Mouse (Mus musculus): ENCODE data around the gene Gm13088.
"Not testable (repeated sequence)": the region's sequence is repeated elsewhere in the genome, so short reads cannot be mapped to it uniquely, and the experiment has no call there.

Gene Gm13088

DNA sequence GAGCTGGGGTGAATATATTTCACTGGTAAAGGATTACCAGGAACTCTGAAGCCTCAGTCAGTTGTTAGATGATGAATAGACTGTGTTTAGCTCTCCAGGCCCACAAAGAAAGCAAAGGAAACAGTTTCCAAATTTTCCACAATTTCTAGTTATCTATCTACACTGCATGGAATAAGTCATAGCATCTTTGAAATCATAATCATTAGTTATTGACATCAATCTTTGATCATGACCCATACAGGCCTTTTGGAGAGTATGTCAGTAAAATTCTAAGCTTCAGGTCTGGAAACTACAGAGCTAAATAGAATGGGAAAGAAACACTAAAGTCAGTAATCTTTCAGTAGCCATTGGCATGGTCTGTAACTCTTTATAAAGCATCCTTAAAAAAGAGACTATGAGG is at the start of gene Gm13088:
Gm13088 (minus strand) TSS at position 101 of the 400 bp plus-strand sequence.
- DNase-seq (ENCODE audit: low read depth), result not testable (repeated sequence)

- no peak for DNase-seq (ENCODE audit: low read depth)
Measured at GRCm38 (mm10) chr4:143702611-143703010, 45.6 kb upstream of the Gm13088 start, which contains the start of gene Gm13089. Gene Gm13089, minus strand, starts transcription at chr4:143702711.

GRCm38 (mm10) chr4:143618101-143618500 is 38.9 kb downstream of the Gm13088 start:
- DNase-seq (ENCODE audit: low read depth), result not testable (repeated sequence)

- DNase-seq (ENCODE audit: low read depth), result not testable (repeated sequence)
Measured at GRCm38 (mm10) chr4:143614703-143615102, 42.3 kb downstream of the Gm13088 start, which contains the start of gene Gm13083. Gene Gm13083, plus strand, starts transcription at chr4:143615003.

GRCm38 (mm10) chr4:143611927-143612326 is 45.1 kb downstream of the Gm13088 start:
- DNase-seq (ENCODE audit: low read depth), result not testable (repeated sequence)

Measured in c-Kit-positive CD71-positive TER-119-negative erythroid progenitor cells, embryonic 14.5 days (primary cell).